Mouse (Mus musculus): ENCODE results near the gene Cacna2d1.

GRCm38 (mm10) chr5:15993252-15993944 is 58.9 kb downstream of the Cacna2d1 start:
- no peak for TF ChIP-seq FLI1 (IDR thresholded peaks at IDR 0.05; ENCODE audit: low read length)
- no peak for TF ChIP-seq GATA1 (IDR thresholded peaks at IDR 0.05; ENCODE audit: borderline replicate concordance, low read length)

All from megakaryocyte, embryonic 14.5 days (primary cell).